In the genomic region with DNA sequence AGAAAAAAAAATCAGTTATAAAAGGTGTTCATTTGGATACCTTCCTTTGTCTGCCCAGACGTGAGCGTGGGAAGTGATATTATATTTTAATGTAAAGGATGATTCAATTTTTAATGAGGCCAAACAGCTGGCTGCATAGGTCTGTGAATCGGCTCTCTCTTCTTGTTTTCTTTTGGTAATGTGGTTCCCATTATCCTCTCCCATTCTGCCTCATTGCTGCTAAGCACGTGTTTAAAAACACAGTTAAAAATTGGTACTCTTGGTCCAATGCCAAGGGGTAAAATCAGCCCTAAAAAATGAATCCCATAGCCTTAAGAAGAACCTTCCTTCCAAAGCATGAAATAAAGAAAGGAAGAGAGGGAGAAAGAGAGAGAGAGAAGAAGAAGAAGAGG, we compare ENCODE assay signal across 11 mouse cellular contexts. TPM values are rescaled to one million over a fixed set of nuclear protein-coding genes. Genes with fewer than 3 reads are reported as not detected.
DNase-seq lines count a peak whose midpoint lies in the region; ATAC-seq and TF ChIP-seq lines count a peak whose summit lies in the region.
"Had no signal": no experiment of that assay in that cellular context is flagged by ENCODE, and none has a peak within 500 bp of the region (broad histone marks: within the 10 kb centered on the region; RNA-seq: fewer than 3 reads in every experiment).

No protein-coding gene starts in this region.

- TF ChIP-seq CTCF in brain, embryonic 14.5 days (IDR thresholded peaks at IDR 0.05; ENCODE audit: borderline replicate concordance, extremely low read depth, insufficient read depth, insufficient read length), result no peak

- TF ChIP-seq POLR2A in brain, embryonic 14.5 days (IDR thresholded peaks at IDR 0.05; ENCODE audit: borderline replicate concordance, extremely low read depth, insufficient read depth, insufficient read length, poor library complexity, severe bottlenecking), result no peak
- TF ChIP-seq POLR2A in myocyte (IDR thresholded peaks at IDR 0.05; ENCODE audit: insufficient read length, low read depth), result no peak

- no peaks in the 10 kb centered on the region for H3K79me2 ChIP-seq in myocyte (ENCODE audit: control insufficient read depth, insufficient read depth)

- H3K9me3 ChIP-seq in forebrain, embryonic 14.5 days (replicated peaks; ENCODE audit: control insufficient read depth, low read length), result no peaks in the 10 kb centered on the region
- no peaks in the 10 kb centered on the region for H3K9me3 ChIP-seq in forebrain, embryonic 10.5 days
- H3K9me3 ChIP-seq in kidney, embryonic 15.5 days (replicated peaks), result no peaks in the 10 kb centered on the region
- no peaks in the 10 kb centered on the region for H3K9me3 ChIP-seq in midbrain, embryonic 13.5 days
- H3K9me3 ChIP-seq: heart, embryonic 10.5 days had no signal

- WGBS in forebrain, embryonic 14.5 days, result 16% methylated on average over 4 of the region's 4 CpGs
- WGBS in forebrain, embryonic 10.5 days, result 75% methylated on average over 4 of the region's 4 CpGs
- WGBS in kidney, embryonic 15.5 days, result 47% methylated on average over 4 of the region's 4 CpGs
- WGBS in midbrain, embryonic 13.5 days, result 50% methylated on average over 4 of the region's 4 CpGs

- peak; percentile 39 for DNase-seq in forebrain, embryonic 14.5 days (ENCODE audit: low spot score)
- DNase-seq in forebrain, embryonic 10.5 days (ENCODE audit: extremely low spot score, low spot score), result no peak
- no peak for DNase-seq in kidney, postnatal 14 days
- DNase-seq in brain, embryonic 14.5 days (ENCODE audit: low read depth), result peak; percentile 44
- DNase-seq in cerebellum, adult 9-11 months, result no peak
- DNase-seq: liver had no signal

- no peak overlapping the region for H3K9ac ChIP-seq in forebrain, embryonic 14.5 days (ENCODE audit: low read length)
- H3K9ac ChIP-seq in kidney, embryonic 15.5 days, result no peak overlapping the region
- no peak overlapping the region for H3K9ac ChIP-seq in midbrain, embryonic 13.5 days (replicated peaks)

- no peak overlapping the region; the same call in 1 of the 2 replicates for H3K4me2 ChIP-seq in forebrain, embryonic 14.5 days (ENCODE audit: low read length)
- H3K4me2 ChIP-seq in kidney, embryonic 15.5 days, result no peak overlapping the region
- H3K4me2 ChIP-seq in myocyte (ENCODE audit: low read depth), result peak overlapping the region; percentile 76
- no peak overlapping the region for H3K4me2 ChIP-seq in midbrain, embryonic 13.5 days (replicated peaks)

- no peaks in the 10 kb centered on the region for H3K27me3 ChIP-seq in forebrain, embryonic 14.5 days (replicated peaks; ENCODE audit: control insufficient read depth, insufficient read depth, low read length)
- H3K27me3 ChIP-seq in forebrain, embryonic 10.5 days (ENCODE audit: poor library complexity, severe bottlenecking), result no peaks in the 10 kb centered on the region
- no peaks in the 10 kb centered on the region for H3K27me3 ChIP-seq in kidney, embryonic 15.5 days
- H3K27me3 ChIP-seq in myocyte (ENCODE audit: control insufficient read depth, insufficient read depth, insufficient read length), result no peaks in the 10 kb centered on the region
- H3K27me3 ChIP-seq in midbrain, embryonic 13.5 days, result no peaks in the 10 kb centered on the region

- H3K36me3 ChIP-seq in forebrain, embryonic 14.5 days (ENCODE audit: control insufficient read depth, insufficient read depth, low read length), result no peaks in the 10 kb centered on the region
- H3K36me3 ChIP-seq in forebrain, embryonic 10.5 days (replicated peaks), result no peaks in the 10 kb centered on the region
- H3K36me3 ChIP-seq in kidney, embryonic 15.5 days, result no peaks in the 10 kb centered on the region
- no peaks in the 10 kb centered on the region for H3K36me3 ChIP-seq in myocyte (ENCODE audit: control insufficient read depth, insufficient read depth)
- no peaks in the 10 kb centered on the region for H3K36me3 ChIP-seq in midbrain, embryonic 13.5 days
- H3K36me3 ChIP-seq: heart, embryonic 10.5 days had no signal

- no peaks in the 10 kb centered on the region; the same call in 1 of the 2 replicates for H3K4me1 ChIP-seq in forebrain, embryonic 14.5 days (ENCODE audit: control insufficient read depth, insufficient read depth, low read length)
- H3K4me1 ChIP-seq in forebrain, embryonic 10.5 days, result peaks cover 18% of the 10 kb centered on the region
- H3K4me1 ChIP-seq in kidney, embryonic 15.5 days, result peaks cover 19% of the 10 kb centered on the region
- 0 out of 2 replicates have a peak, but pooled peaks cover 7% of the 10 kb centered on the region for H3K4me1 ChIP-seq in midbrain, embryonic 13.5 days (replicated peaks)
- H3K4me1 ChIP-seq: heart, embryonic 10.5 days had no signal

- H3K4me3 ChIP-seq in forebrain, embryonic 14.5 days (ENCODE audit: low read depth, low read length), result no peak overlapping the region
- no peak overlapping the region for H3K4me3 ChIP-seq in forebrain, embryonic 10.5 days
- H3K4me3 ChIP-seq in kidney, embryonic 15.5 days (replicated peaks), result no peak overlapping the region
- H3K4me3 ChIP-seq in myocyte, result no peak overlapping the region
- no peak overlapping the region for H3K4me3 ChIP-seq in midbrain, embryonic 13.5 days (replicated peaks)
- H3K4me3 ChIP-seq: heart, embryonic 10.5 days had no signal

- ATAC-seq in forebrain, embryonic 14.5 days, result peak; percentile 48; the same call in 1 of the 2 replicates
- ATAC-seq in kidney, embryonic 15.5 days (replicated peaks; ENCODE audit: low FRiP score), result no peak
- ATAC-seq in midbrain, embryonic 13.5 days, result no peak

- no peak overlapping the region for H3K27ac ChIP-seq in forebrain, embryonic 14.5 days (ENCODE audit: low read depth, low read length)
- no peak overlapping the region for H3K27ac ChIP-seq in forebrain, embryonic 10.5 days
- peak overlapping the region; percentile 41; the same call in 1 of the 2 replicates for H3K27ac ChIP-seq in kidney, embryonic 15.5 days
- H3K27ac ChIP-seq in midbrain, embryonic 13.5 days, result no peak overlapping the region
- H3K27ac ChIP-seq: heart, embryonic 10.5 days had no signal

- no peak overlapping the region for H3ac ChIP-seq in myocyte (ENCODE audit: control insufficient read depth, insufficient read length)

TF ChIP-seq in myocyte, 11 proteins besides CTCF, POLR2A, EP300 and RAD21:
- no peak for TF ChIP-seq MYOG (IDR thresholded peaks at IDR 0.05; ENCODE audit: control insufficient read depth in 1 of 3, insufficient read depth in 1 of 3, insufficient read length in 2 of 3, low read depth in 2 of 3)
- no peak for TF ChIP-seq E2F4 (IDR thresholded peaks at IDR 0.05; ENCODE audit: insufficient read depth)
- TF ChIP-seq MYOD1 (IDR thresholded peaks at IDR 0.05; ENCODE audit: control insufficient read depth in 1 of 3, insufficient read length in 2 of 3, low read depth in 2 of 3), result no peak
TF ChIP-seq in myocyte: peak in this region for 0.

RNA-seq across cellular contexts. Expression of a gene that starts 17.1 kb away (rescaled TPM):
- 1.1 and 1.2 TPM in 2 replicates for polyA plus RNA-seq in forebrain, embryonic 14.5 days (2014; fragmentation: Nextera tagmentation; extraction: Ambion mirVana)
- polyA plus RNA-seq in forebrain, embryonic 10.5 days (2016; fragmentation: Nextera tagmentation; extraction: Ambion mirVana), result not detected in 2 replicates
- 6.4 and 7.1 TPM in 2 replicates for polyA plus RNA-seq in kidney, embryonic 15.5 days (2015; fragmentation: Nextera tagmentation; extraction: Ambion mirVana)
- polyA plus RNA-seq in brain, embryonic 14.5 days (2012; rRNA removed), result 0.29 and 0.82 TPM in 2 replicates
- not detected for polyA plus RNA-seq in myocyte (2012; fragmentation: generic; extraction: Trizol)
- 0.40 and 0.51 TPM in 2 replicates for polyA plus RNA-seq in midbrain, embryonic 13.5 days (2015; fragmentation: Nextera tagmentation; extraction: Ambion mirVana)
- polyA plus RNA-seq: small intestine, adult 2 months had no signal

Comparison
In these comparisons a context has a peak if more than half of its experiments do, and no peak if none do; other contexts are left out.
1. DNase-seq: peak in forebrain, embryonic 14.5 days (single experiment) and brain, embryonic 14.5 days (single experiment); none in forebrain, embryonic 10.5 days (single experiment), kidney, postnatal 14 days (single experiment) and cerebellum, adult 9-11 months (single experiment).